Mouse (Mus musculus) hematopoietic stem cell, adult 5-6 weeks (primary cell): ENCODE results near the gene Adat3. TPM values are rescaled to one million over a fixed set of nuclear protein-coding genes. Genes with fewer than 3 reads are reported as not detected.
A peak's percentile ranks its signal among the peaks of the same experiment; 100 is the strongest.
"Not testable (repeated sequence)": the region's sequence is repeated elsewhere in the genome, so short reads cannot be mapped to it uniquely, and the experiment has no call there.

Experiments
- ATAC-seq, 2 experiments: fragments of 125-278 bp in 1 of 2; replicated peaks in 1 of 2; 2 replicates each; pipeline ENCODE4 v1.8.0; 2016 to 2017; ENCODE audit warnings: inconsistent platforms in 2 of 2, mild to moderate bottlenecking in 2 of 2, moderate number of reproducible peaks in 2 of 2, low read depth in 1 of 2, moderate TSS enrichment in 1 of 2; ENCODE audit not compliant: low FRiP score in 2 of 2, poor library complexity in 2 of 2, severe bottlenecking in 2 of 2, insufficient read depth in 1 of 2, low TSS enrichment in 1 of 2
- total RNA-seq: library from RNA; stranded (forward); fragments of 172-1452, 232-1000 nt; gene quantifications from 2 replicates; pipeline ENCODE4 v1.2.3, GENCODE M21; 2017

Gene Adat3
- total RNA-seq, 1 experiment from 2014 or later, result not detected

DNA sequence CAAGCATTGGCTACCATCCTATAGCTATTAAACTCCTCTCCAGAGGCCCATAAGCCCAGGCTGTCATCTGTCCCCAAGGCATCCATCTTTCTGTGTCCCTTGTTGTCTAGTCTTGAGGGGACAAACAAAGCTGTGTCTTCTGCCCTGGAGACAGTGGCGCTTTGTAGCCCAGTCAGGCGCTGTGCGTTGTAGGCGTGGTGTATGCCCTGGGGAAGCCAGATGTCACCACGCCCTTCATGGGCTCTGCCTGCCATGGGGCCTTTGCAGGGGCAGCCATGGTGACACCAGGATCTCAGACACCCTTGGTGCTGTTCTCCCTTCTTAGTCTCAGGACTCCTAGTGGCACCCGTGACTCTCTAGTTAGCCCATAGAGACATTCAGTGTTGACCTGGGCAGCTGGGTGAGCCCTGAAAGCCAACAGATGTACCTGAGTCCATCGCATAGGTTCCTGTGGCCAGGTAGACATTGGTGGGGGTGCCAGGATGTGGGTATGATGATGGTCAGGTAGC lies 1.4 kb downstream of the Adat3 start:
- no peak for ATAC-seq

DNA sequence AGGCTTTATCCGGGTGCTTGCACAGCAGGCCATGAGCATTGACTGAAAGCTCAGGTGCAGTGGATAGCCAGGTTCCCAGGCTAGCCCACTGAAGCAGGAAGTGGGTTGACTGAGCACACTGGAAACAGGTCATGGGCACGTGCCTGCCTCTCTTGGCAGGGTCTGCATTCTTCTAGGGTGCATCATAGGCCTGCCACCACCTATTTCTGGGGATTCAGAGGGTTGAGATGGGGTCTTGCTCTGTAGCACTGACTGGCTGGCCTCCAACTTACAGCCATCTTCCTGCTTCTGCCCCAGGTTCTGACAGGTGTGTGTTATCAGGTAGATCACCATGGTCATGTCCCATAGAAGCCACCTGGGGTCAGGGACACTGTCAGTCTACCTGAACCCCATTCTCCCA lies 2.3 kb downstream of the Adat3 start:
- ATAC-seq, result no peak

DNA sequence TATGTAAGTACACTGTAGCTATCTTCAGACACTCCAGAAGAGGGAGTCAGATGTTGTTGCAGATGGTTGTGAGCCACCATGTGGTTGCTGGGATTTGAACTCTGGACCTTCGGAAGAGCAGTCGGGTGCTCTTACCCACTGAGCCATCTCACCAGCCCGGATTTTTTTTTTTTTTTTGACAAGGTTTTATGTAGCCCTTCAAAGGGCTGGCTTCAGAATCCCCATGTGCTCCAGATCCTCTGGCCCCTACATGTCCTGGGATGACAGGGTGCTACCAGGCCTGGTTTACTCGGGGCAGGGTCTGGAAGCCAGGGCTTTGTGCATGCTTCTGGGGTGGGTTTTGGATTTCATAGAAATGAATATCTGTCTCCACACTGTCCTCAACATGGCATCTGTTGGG lies 3.0 kb downstream of the Adat3 start, which contains the start of gene Gm49322:
TSS of gene Gm49322 (plus strand) at position 301 of the 400 bp plus-strand sequence.
- ATAC-seq, result not testable (repeated sequence)

DNA sequence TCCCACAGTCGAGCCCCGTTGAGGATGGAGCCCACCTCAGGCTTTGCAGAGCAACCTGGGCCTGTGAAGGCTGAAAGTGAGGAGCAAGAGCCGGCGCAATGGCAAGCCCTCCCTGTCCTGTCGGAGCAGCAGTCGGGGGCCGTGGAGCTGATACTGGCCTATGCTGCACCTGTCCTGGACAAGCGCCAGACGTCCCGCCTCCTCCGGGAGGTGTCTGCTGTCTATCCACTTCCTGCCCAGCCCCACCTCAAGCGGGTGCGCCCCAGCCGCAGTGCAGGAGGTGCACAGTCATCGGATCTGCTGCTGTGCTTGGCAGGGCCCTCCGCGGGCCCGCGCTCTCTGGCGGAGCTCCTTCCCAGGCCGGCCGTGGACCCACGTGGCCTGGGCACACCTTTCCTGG lies 3.6 kb downstream of the Adat3 start:
- no peak for ATAC-seq

DNA sequence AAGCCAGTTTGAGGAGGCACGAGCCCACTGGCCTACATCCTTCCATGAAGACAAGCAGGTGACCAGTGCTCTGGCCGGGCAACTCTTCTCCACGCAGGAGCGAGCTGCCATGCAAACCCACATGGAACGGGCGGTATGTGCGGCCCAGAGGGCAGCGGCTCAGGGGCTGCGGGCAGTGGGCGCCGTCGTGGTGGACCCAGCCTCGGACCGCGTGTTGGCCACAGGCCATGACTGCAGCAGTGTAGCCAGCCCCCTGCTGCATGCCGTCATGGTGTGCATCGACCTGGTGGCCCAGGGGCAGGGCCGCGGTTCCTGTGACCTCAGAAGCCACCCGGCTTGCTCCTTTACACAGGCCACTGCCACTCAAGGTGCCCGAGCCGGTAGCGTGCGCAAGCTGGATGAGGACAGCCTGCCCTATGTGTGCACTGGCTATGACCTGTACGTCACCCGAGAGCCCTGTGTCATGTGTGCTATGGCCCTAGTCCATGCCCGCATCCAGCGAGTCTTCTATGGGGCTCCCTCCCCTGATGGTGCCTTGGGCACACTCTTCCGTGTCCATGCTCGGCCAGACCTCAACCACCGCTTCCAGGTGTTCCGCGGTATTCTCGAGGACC lies 4.2 kb downstream of the Adat3 start:
- no peak for ATAC-seq

DNA sequence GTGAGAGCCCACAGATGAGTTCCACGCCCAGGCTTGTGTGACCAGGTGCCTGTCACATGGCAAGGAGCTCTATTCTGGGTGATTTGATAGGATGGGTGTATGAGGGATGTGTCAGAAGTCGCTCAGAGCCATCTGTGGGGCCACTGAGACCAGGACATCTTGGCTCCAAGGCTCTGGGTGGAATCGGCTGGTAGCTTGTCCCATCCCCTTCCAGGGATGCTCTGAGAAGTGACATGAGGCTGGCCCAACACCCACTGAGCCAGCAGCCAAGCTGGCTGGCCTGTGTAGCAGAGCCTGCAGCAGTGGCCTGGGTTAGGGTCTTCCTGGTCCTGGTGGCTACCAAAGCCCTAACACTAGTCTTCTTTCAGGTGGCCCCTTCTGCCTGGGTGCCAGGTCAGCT lies 5.8 kb downstream of the Adat3 start:
- ATAC-seq, result no peak

DNA sequence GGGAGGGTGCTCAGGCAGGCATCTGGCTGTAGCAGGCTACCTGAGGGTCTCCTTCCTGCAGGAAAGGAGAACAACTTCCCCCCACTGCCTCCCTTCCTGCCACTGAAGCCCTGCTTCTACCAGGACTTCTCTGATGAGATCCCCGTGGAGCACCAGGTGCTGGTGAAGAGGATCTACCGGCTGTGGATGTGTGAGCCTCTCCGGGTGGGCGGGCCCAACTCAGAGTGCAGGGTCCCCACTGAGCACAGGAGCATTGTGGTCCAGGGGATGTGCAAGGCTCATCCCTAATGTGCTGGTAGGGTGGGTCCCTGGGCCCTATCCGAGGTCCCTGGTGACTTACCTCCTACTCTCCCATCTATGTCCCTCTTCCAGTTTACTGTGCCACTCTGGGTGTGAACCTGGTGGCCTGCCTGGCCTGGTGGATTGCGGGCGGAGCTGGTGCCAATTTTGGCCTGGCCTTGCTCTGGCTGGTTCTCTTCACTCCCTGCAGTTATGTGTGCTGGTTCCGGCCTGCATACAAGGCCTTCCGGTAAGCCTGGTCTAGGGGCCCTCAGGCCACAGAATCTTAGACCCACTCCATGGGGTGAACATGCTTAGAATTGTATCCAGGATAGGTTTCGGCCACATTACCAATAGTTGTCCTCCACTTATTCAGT lies 6.7 kb downstream of the Adat3 start:
- no peak for ATAC-seq

DNA sequence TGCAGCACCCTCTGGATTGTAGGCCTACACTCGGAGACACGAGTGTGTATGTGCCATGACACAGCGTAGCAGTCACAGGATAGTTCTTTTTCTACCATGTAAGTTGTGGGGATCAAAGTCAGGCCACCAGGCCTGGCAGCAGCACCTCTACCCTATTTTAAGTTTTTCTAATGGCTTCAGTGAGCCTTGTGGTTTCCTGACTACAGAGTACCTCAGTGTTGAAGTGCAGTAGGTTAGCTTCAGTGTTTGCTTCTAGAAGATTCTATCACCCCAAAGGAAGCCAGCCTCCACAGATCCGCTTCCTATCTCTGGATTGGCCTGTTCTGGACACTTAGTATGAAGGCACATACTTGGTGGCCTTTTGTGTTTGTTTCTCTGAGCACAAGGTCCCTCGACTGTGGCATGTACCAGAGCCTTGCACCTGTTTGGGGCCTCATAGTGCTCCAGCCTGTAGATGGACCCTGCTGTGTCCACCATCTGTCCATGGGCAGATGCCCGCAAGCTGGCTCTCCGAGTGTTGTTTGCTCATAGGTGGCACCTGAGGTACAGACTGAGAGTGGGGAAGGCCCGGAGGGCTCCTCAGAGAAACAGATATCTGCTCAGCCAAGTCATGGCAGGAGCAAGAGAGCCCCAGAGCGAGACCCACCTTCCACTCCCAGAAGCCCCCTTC lies 7.6 kb downstream of the Adat3 start:
- peak in 1 of 2 experiments; percentile 12; a peak in 1 of 4 replicates for ATAC-seq

DNA sequence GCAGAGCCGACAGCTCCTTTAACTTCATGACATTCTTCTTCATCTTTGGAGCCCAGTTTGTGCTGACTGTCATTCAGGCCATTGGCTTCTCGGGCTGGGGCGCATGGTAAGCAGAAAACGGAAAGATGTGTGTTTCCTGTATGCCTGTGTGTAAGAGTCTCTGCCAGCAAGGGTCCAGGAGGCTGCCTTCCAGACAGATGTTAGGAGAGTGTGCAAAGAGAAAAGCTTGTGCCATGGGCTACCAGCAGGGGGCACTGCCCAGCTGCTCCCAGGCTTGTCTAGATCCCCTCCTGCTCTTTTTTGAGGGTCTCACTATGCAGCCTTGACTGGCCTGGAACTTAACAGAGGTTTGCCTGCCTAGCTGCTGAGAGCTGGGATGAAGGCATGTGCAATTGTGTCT lies 8.3 kb downstream of the Adat3 start:
- peak; percentile 57 to 65 for ATAC-seq

DNA sequence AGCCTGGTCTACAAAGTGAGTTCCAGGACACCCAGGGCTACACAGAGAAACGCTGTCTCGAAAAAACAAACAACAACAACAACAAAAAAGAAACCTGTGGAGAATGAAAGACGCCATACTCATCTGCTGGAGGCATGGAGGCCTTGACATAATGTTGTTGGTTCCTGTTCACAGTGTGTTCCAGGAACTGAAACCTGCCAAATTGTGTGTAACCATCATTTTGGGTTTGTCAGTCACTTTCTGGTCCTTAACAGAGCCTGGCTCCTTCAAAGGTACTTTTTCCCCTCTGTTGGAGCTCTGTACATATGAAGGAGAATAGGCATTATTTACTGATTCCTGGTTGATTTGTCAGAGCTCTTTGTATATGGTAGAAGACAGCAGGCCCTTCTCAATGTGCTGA lies 9.2 kb downstream of the Adat3 start:
- ATAC-seq, result no peak

DNA sequence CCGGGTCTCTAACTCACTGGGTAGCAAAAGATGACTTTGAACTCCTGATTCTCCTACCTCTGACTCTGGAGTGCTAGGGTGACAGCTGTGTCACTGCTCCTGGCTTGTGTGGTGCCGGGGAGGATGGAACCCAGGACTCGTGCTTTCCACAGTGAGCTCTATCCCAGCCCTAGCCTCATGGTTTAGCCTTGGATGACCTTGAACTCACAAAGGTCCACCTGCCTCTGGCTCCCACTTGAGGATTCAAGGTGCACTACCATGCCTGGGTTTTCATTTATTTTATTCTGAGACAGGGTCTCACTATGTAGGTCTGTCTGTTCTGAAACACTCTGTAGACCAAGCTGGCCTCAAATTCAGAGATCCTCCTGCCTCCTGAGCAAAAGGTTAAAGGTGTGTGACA lies 11.1 kb downstream of the Adat3 start:
- no peak for ATAC-seq

DNA sequence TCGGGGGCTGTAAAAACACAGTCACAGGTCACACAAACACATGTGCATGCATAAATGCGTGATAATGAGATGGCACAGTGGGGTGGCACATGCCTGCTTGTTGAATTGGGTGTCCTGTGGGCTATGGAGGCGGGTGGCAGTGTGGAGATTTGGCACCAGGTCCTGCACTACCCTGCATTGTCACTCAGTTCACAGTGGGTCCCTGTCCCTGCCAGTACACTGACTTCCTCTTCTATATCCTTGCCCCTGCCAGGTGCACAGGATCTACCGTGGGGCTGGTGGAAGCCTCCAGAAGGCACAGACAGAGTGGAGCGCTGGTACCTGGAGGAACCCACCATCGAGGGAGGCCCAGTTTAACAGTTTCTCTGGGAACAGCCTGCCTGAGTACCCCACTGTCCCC lies 11.7 kb downstream of the Adat3 start:
- ATAC-seq, result no peak

DNA sequence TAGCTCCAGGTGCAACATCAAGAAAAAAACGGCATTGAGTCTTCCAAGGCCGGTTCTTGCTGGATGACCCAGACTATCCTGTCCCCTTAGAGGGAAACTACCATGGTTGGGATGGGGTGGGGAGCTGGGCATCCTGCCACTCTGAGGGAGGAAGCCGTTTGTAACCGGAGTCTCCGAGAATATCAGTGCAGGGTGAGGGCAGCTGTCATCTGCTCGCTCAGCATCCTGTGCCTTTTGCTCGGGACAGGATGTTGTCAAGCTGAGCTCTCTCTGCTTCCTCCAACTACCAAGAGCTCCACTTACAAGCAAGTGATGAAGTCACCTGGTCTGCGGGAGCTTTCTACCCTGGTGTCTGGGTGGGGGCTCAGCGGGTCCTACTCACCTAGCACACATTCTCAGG lies 15.5 kb downstream of the Adat3 start:
- peak in 1 of 2 experiments; percentile 11; a peak in 1 of 4 replicates for ATAC-seq

DNA sequence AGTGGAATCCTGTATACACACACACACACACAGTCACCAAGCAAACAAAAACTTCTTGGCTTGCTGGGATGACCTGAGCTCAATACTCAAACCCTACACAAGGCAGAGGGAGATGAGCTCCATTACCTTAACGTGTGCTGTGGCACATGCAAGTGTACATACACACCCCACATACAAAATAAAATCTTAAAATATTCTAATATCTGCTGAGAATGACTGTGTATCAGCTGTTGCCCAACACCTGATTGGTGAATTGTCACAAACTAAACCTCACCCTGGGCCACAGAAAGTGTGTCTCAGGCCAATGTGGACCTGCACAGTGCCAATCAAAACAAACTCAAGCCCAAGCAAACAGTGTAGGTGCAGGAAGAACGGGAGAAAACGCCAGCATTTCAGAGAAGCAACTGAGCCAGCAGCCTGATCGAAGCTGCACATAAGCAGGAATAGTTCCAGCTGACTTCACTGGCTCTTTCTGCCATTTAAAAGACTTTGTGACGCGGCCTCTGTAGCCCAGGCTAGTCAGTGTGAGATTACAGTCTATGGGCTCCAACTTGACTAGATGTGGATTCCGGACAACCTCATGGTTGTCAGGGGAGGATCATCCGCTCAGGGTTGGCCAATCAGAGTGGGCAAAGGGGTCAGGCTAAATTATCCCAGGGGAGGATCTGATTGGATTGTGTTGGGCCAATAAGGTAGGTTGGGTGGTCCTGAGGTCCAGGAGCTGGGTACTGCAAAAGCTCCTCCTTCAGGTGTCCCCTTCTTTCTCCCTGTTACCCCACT lies 17.0 kb downstream of the Adat3 start:
- ATAC-seq, result no peak

DNA sequence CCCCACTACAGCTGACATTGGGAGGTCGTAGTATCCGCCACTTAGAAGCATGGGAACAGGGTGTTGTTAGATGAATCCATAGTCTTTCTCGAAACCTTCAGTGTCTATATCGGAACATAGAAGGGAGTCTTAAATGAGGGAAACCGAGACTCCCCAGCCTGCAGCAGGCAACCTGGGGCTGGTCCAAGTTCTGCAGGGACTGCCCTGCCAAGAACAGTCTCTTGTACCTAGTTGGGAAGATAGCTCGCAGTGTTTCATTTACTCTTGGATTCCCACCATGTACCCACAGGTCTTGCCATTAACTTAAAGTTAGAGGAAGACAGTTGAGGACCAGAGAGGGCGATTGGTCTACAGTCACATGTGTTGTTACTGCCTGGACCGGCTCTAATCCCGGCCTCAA lies 17.7 kb downstream of the Adat3 start:
- ATAC-seq, result no peak

DNA sequence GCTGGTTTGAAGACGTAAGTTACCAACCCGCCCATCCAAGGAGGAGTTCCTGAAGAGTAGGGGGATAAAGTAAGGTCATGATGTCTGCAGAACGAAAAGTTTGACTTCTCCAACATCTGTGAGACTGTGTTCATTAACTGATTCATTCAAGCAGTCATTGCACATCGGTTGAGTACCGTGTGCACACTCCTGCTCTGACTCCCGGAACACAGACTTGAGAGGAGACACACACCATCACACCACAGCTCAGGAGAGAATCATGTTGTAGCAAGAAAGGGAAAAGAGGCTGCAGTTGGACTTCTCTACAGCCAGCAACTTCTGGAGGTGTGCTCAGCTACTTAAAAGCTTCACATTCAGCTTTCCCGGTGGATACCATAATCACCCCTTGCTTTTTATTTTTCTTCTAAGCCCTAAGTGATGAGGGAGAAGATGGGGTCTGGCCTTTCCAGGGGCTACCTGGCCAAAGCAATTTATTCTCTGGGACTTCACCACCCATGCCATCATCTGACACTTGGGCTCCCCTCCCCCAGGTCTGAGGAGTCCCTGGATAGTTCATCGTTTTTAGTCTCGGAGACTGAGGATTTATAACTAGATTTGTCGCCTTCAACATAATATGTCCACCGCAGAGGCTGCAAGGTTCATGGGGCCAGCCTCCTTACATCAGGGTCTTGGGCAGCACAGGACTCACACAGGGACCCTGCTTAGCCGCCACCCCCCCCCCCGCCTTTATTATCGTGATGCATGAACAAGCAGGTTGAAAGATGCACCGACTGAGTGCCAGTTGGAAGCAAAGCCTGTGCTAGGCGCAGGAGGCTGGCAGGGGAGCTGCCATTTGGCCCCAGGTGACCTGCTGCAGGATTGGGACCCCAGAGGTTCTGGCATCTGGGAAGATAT lies 18.4 kb downstream of the Adat3 start:
- no peak for ATAC-seq

DNA sequence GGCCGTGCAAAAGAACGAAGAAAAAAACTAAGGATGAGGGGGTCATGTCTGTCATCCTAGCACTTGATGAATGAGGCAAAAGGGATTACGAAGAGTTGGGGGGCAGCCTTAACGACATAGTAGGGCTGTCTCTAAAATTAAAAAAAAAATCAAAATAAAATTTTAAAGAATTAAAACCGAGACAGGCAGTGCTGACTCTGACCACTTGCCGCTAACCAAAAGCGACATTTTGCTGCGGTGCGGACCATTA lies 18.9 kb downstream of the Adat3 start:
- ATAC-seq, result no peak
